Mouse (Mus musculus): ENCODE results near the gene Zfp775.

Zfp775 gene

DNA sequence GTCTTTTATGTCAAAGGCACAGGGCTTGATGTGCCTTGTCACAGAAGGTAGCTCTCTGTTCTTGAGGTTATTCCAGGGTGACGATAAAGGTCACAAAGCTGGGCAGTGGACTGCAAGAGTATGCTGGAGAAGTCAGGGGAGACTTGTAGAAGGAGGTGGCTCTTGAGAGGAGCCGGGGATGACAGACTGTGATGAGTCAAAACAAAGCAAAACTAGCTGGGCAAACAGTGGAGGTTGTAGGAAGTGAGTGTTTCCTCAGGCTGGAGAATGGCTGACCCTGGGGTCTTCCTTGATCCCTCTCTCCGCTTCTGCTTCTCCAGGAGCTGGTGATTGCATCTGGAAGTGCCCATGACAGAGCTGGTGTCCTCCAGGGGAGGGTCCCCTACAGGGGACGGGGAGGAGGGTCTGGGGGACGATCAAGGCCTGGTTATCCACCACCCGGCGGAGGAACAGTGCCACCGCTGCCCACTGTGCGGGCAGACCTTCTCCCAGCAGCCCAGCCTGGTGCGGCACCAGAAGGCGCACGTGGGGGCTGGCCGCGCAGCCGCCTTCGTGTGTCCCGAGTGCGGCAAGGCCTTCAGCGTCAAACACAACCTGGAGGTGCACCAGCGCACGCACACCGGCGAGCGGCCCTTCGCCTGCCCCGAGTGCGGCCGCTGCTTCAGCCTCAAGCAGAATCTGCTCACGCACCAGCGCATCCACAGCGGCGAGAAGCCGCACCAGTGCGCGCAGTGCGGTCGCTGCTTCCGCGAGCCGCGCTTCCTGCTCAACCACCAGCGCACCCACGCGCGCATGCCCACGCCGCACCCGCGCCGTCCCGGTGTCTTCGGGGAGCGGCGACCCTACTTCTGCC is 27.2 kb downstream of the Zfp775 start:
- no peak for DNase-seq (ENCODE audit: low read depth, low spot score)

DNA sequence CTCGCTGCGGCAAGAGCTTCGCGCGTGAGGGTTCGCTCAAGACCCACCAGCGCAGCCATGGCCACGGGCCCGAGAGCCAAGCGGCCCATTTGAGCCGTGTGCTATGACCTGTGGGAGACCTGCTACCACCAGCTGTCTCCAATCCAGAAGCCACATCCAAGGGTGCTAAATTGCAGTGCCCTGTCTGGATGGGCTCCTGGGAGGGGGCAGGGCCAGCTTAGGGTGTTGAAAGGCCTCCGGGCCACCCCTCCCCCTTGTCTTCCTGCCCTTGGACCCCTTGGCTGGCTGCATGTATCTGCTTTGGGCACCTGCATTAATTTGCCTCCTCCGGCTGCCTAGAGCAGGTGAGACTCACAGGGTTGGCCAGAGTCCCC is 27.8 kb downstream of the Zfp775 start:
- DNase-seq (ENCODE audit: low read depth, low spot score): no peak

DNA sequence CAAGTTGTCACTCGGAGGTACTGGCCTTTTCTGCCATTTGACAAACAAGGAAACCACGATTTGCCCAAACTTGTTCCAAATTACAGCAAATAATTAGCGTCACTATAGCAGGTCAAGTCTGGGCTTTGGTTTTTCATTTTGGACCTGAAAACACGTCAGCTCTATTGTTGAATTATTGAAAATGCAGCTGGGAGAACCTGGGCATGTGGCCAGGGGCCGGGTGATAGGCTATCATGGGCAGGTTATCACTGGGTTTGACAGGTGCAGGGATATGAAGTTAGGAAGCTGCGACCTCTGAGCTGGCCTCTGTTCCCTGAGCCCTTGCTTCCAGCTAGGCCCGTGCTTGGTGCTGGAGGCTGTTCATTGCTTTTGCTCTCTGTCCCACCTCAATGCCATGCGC is 29.0 kb downstream of the Zfp775 start:
- DNase-seq (ENCODE audit: low read depth, low spot score): no peak

DNA sequence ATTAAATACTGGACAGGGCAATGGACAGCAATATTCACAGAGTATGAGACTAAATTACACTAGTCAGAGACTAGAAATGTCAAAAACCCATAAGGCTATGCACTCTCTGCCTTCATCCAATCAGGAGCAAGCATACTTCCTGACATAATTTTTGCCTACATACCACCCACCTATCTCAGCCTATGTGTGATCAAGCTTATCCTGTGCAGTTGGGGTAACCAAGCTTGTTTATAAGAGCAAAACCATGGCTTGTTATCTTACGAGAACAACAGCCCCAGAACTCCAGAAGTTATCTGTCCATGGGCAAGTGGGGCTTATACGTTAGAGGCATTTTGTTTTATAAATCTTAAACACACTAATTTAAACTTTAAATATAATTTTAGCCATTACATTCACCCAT is 33.2 kb downstream of the Zfp775 start:
- no peak for DNase-seq (ENCODE audit: low read depth, low spot score)

GRCm38 (mm10) chr6:48636515-48636914 is 34.7 kb downstream of the Zfp775 start:
- DNase-seq (ENCODE audit: low read depth, low spot score): no peak

DNA sequence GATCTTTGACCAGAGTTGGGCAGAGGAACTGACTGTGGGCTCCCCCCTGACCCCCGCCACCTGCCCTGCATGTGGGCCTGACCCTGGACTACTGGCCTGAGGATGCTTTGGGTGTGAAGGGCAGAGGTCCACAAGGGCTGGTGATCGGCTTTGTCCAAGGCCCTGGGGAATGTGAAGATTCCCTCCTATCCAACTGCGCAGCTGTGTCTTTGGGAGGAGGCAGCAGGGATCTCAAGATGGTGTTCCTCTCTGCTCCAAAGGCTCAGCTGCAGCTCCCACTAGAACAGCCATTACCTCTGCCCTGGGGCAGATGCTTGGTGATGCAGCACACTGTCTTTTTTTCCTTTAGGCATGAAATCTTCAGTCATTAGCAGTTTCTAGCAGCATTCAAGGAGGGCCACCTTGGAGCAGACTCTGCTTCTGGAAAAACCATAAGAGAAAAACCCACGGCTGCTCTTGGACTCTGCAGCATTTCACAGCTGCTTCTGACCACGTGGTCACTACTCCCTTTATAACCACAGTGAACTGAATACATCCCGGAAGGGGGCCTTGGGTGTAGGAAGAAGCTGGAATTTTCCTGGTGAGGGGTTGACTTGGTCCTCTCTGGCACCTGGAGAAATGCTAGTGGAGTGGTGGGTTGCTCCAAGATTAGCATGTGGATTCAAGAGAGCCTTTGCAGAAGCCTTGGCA is 36.1 kb downstream of the Zfp775 start:
- no peak for DNase-seq (ENCODE audit: low read depth, low spot score)

GRCm38 (mm10) chr6:48638553-48638952 is 36.7 kb downstream of the Zfp775 start:
- DNase-seq (ENCODE audit: low read depth, low spot score): no peak

DNA sequence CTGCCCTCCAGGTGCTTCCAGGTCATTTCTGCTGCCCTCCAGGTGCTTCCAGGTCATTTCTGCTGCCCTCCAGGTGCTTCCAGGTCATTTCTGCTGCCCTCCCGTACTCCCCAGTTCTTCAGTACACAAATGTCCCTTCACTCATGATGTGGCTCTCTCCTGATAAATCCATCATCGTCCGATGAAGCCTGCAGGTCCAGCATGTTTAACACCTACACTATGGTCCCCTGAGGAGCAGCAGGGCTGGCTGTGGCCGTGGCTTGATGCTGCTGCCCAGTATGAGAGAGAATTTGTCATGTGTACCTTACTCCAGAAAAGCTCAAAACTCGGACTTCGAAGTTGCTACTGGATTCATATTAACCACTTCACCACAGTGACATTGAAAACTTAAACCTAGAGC is 39.5 kb downstream of the Zfp775 start:
- no peak for DNase-seq (ENCODE audit: low read depth, low spot score)

GRCm38 (mm10) chr6:48642764-48643292 is 41.0 kb downstream of the Zfp775 start:
- peak; percentile 49 for DNase-seq (ENCODE audit: low read depth, low spot score)

GRCm38 (mm10) chr6:48645660-48646308 is 43.9 kb downstream of the Zfp775 start:
- no peak for DNase-seq (ENCODE audit: low read depth, low spot score)

- no peak for DNase-seq (ENCODE audit: low read depth, low spot score)
Measured at GRCm38 (mm10) chr6:48646309-48646690, 44.4 kb downstream of the Zfp775 start.

DNA sequence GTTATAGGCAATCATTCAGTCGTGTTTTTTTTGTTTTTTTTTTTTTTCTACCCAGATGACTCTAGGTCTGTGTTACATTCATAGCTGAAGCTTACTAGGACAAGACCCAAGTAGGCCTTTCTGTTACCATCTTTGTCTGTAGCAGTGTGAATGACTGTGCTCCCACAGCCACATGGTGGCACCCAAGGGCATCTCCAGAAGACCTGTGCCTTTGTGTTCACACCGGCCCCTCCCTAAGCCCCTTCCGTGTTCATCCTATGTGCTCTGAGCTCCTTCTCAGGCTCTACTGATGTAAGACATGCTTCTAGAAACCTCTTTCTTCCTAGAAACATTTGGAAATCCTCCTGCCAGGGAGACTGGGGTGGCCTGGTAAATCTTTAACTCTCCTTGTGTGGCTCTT is 45.1 kb downstream of the Zfp775 start, which contains the start of gene Gimap8:
TSS of gene Gimap8 (plus strand) at position 240 of the 400 bp plus-strand sequence.
- DNase-seq (ENCODE audit: low read depth, low spot score): no peak

GRCm38 (mm10) chr6:48647611-48648010 is 45.7 kb downstream of the Zfp775 start:
- no peak for DNase-seq (ENCODE audit: low read depth, low spot score)

GRCm38 (mm10) chr6:48648779-48649178 is 46.9 kb downstream of the Zfp775 start:
- DNase-seq (ENCODE audit: low read depth, low spot score): no peak

DNA sequence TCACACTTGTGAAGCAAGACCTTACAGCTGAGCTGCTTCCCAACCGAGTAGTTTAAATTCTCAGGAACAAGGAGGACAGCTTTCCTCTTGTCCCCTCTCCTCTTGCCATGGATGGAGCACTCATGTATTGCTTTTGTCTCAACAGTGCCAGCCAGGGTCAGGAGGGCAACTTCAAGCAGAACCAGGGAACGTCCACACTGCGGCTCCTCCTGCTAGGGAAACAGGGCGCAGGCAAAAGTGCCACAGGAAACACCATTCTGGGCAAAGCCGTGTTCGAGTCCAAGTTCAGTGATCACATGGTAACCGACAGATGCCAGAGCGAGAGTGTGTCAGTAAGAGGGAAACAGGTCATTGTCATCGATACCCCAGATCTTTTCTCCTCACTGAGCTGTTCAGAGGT is 48.2 kb downstream of the Zfp775 start:
- DNase-seq (ENCODE audit: low read depth, low spot score): no peak

GRCm38 (mm10) chr6:48658721-48659120 is 56.9 kb downstream of the Zfp775 start:
- no peak for DNase-seq (ENCODE audit: low read depth, low spot score)

DNA sequence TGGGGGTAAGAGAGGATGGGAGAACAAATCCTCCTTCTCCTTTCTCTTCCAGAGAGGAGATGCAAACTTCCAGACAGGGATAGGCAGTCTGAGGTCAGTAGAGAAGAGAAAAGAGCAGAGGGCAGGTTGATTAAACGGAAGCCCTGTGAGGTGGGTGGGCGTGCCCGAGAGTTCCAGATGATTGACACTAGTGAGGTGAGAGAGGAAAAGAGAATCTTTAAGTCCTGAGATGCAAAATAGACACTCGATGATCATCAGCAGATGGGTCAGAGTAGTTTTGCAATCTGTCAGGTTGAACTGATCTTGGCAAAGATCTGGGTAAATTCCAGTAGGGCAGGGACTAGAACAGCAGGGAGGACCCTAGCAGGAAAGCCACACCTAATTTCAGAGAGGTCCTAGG is 62.9 kb downstream of the Zfp775 start:
- no peak for DNase-seq (ENCODE audit: low read depth, low spot score)

- DNase-seq (ENCODE audit: low read depth, low spot score): no peak
Measured at GRCm38 (mm10) chr6:48665471-48665870, 63.6 kb downstream of the Zfp775 start.

- DNase-seq (ENCODE audit: low read depth, low spot score): no peak
Measured at GRCm38 (mm10) chr6:48666159-48666586, 64.3 kb downstream of the Zfp775 start.

- no peak for DNase-seq (ENCODE audit: low read depth, low spot score)
Measured at GRCm38 (mm10) chr6:48668022-48668421, 66.2 kb downstream of the Zfp775 start.

- no peak for DNase-seq (ENCODE audit: low read depth, low spot score)
Measured at GRCm38 (mm10) chr6:48669446-48669969, 67.6 kb downstream of the Zfp775 start.

All from brain, embryonic 18.5 days (tissue).